Mouse (Mus musculus): ENCODE results near the gene Map3k13.

Map3k13 gene

DNA sequence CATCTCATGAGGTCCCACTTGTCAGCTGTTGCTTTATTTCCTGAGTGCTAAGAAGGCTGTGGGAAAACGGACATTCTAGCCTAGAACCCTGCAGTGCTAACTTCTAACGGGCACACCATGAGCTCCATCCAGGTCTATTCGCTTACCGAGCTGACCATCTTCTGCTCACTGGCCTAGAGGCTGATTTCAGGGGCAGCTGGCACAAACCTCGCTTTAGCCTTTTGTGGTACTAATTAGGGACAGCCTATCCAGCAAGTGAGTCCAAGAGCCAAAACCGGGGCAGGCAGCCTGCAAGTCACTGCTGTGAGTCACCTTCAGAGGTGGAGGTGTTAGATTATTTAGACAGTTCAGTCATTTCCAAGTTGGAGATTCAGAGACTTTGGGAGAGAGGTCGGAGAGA is 122.5 kb downstream of the Map3k13 start:
- no peak for DNase-seq

- DNase-seq = no peak
Observed at GRCm38 (mm10) chr16:21928471-21928870, 134.3 kb downstream of the Map3k13 start.

GRCm38 (mm10) chr16:21946761-21947715 is 152.9 kb downstream of the Map3k13 start, which contains the start of gene Tmem41a:
Gene Tmem41a (minus strand): TSS chr16:21947552.
- peak; percentile 94 for DNase-seq

- no peak for DNase-seq
Observed at GRCm38 (mm10) chr16:21955591-21955990, 161.4 kb downstream of the Map3k13 start.

GRCm38 (mm10) chr16:21965576-21965975 is 171.4 kb downstream of the Map3k13 start:
- no peak for DNase-seq

DNA sequence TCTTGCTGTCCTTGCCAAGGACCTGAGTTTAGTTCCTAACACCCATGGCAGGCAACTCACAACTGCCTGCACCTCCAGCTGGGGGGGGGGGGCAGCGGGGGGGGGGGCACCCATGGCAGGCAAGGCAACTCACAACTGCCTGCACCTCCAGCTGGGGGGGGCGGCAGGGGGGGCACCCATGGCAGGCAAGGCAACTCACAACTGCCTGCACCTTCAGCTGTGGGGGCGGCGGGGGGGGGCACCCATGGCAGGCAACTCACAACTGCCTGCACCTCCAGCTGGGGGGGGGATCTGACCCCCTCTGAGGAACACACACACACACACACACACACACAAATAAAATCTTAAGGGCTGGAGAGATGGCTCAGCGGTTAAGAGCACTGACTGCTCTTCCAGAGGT is 175.7 kb downstream of the Map3k13 start:
- DNase-seq = no peak

- DNase-seq = no peak
Observed at GRCm38 (mm10) chr16:21970536-21970935, 176.4 kb downstream of the Map3k13 start.

- DNase-seq = no peak
Observed at GRCm38 (mm10) chr16:21971446-21971845, 177.3 kb downstream of the Map3k13 start.

DNA sequence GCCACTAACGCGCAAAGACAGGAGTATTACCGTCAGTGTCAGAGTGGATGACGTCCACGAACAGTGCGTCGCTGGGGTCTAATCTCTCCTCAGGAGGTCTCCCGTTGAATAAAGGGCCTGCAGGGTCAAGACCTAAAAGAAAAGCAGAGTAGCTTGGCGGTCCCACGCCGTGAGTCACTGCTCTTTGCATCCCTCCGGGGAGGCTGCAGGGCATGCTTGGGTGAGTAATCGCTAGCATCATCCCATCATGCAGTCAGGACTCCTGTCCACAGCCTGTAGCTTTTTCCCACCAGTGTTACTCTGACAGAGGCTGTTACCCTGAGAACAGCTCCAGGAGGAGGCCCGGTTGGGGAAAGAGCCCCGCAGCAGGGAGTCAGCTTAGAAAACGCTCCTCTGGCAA is 182.1 kb downstream of the Map3k13 start:
- no peak for DNase-seq

DNA sequence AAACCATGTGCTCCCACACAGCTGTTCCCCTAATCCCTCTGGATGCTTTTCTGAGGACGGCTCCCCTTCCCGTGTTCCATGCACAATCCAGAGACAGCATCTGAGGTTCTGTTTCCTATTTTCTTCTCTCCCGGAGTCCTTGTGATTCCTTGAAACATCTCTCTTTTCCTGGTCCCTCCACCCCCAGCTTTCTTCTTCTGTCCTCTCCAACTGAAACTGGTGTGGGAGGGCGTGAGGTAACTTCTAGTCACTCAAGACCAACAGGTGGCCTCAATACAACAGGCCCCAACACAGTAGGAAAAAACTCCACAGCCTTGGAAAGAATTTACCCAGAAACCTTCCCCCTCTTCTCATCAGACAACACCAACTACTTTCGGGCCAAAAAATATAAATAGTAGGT is 183.2 kb downstream of the Map3k13 start:
- DNase-seq = no peak
